Mouse (Mus musculus) forebrain, embryonic 13.5 days (tissue): ENCODE data around the gene Cmtr1. TPM values are rescaled to one million over a fixed set of nuclear protein-coding genes. Genes with fewer than 3 reads are reported as not detected.

Experiments used
- polyA plus RNA-seq: library from polyadenylated mRNA; unstranded; fragments of >200 nt; fragmentation: Nextera tagmentation; extraction: Ambion mirVana; gene quantifications from 2 replicates; pipeline ENCODE4 v1.2.1, GENCODE M21; 2015

The Cmtr1 gene
- polyA plus RNA-seq, 1 experiment from 2014 or later: 135 TPM

Other genes with a start within 250 kb of the Cmtr1 start
- gene Pim1, start 169.8 kb upstream of the Cmtr1 start, polyA plus RNA-seq: 21.0 and 22.0 TPM in 2 replicates
- not detected in 2 replicates for gene Gm17657, start 111.0 kb upstream of the Cmtr1 start, polyA plus RNA-seq
- gene Tbc1d22b, start 110.8 kb upstream of the Cmtr1 start, polyA plus RNA-seq: 17.7 and 20.1 TPM in 2 replicates
- 1.2 and 1.3 TPM in 2 replicates for gene Tmem217, start 108.2 kb upstream of the Cmtr1 start, polyA plus RNA-seq
- 104 and 108 TPM in 2 replicates for gene Rnf8, start 45.8 kb upstream of the Cmtr1 start, polyA plus RNA-seq
- gene Gm28043, start 45.7 kb upstream of the Cmtr1 start, polyA plus RNA-seq: 3.7 and 4.0 TPM in 2 replicates
- gene Ccdc167, start 56.4 kb downstream of the Cmtr1 start, polyA plus RNA-seq: 13.0 and 14.2 TPM in 2 replicates